Mouse (Mus musculus): Measurements from ENCODE around the gene Slc13a3. TPM values are rescaled to one million over a fixed set of nuclear protein-coding genes. Genes with fewer than 3 reads are reported as not detected.

The Slc13a3 gene
- 0.68 and 1.0 TPM in 2 replicates for polyA plus RNA-seq (2012; rRNA removed)

DNA sequence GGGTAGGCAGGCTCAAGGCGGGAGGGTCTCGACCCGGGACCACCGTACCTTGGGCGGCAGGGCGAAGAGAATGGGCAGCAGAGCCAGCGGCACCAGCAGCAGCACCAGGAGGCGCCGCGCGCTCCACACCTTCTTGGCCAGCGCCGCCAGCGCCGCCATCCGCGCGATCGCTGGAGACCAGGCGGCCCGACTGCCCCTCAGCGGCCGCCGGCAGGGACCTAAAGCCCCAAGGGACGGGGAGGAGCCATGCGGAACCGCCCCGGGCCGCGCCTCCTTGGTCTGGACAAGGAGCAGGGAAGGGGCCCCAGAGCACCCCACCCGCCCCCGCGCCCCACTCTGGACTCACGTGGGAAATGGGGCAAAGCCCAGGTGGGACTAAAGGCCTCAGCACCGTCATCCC lies at the start of gene Slc13a3:
Gene Slc13a3 (minus strand): TSS at position 228 of the 400 bp plus-strand sequence.

DNA sequence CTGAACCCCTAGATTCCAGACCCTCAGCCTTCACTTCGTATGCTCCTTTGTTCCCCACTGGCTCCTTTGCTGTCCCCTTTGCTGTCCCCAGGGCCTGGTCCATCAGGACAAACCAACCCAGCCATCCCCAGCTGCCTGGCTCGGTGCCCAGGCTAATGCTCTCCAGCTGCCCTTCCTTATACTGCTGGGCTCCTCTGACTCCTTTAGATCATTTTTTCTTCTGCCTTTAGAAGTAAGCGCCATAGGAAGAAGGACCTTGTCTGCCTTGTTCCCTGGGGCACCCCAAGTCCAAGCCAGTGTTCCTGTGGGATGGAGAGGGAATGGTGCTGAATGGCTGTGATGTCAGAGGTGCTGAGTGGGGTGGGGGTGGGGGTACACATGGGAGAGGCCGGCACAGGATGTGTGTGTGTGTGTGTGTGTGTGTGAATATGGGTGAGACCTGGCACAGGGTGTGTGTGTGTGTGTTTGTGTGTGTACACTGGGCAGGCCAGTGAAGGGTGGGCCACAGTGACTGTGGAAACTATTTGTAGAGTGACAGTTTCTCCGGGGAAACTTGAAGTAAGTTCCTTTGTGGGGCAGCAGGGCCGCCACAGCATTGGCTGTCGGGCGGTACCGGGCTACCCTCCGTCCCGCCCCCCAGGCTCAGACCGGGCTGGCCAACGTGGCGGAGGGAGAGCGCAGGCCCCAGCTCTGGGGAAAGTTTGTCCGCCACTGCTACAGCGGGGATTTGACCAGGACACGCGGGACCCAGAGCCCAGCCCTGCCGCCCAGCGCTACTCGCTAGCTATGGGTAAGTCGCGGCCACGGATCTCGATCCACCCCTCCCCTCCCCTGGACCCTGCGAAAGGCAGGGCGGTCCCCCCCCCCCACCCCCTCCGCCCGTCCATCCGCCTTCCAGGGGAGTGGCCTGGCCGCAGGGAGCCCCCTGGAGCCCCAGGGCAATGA lies 30.5 kb upstream of the Slc13a3 start, which contains the start of gene Slc2a10:
Gene Slc2a10 (plus strand): TSS at position 529 of the 945 bp plus-strand sequence.

GRCm38 (mm10) chr2:165492648-165493553 lies 19.9 kb upstream of the Slc13a3 start, which contains the start of gene Trp53rka:
Gene Trp53rka (minus strand): TSS chr2:165493324.

GRCm38 (mm10) chr2:165387844-165388495 lies 85.1 kb downstream of the Slc13a3 start, which contains the start of gene Zfp334:
Gene Zfp334 (minus strand): TSS chr2:165388259.

GRCm38 (mm10) chr2:165368496-165368895 lies 104.5 kb downstream of the Slc13a3 start, which contains the start of gene Zfp663:
Gene Zfp663 (minus strand): TSS chr2:165368729.

Other genes with a start within 250 kb of the Slc13a3 start
- gene Cdh22, start 238.4 kb downstream of the Slc13a3 start, polyA plus RNA-seq (2012; rRNA removed): 0.28 and 0.29 TPM in 2 replicates
- 47.3 and 58.3 TPM in 2 replicates for gene Slc35c2, start 185.4 kb downstream of the Slc13a3 start, polyA plus RNA-seq (2012; rRNA removed)
- 30.5 and 44.5 TPM in 2 replicates for gene Elmo2, start 146.8 kb downstream of the Slc13a3 start, polyA plus RNA-seq (2012; rRNA removed)
- not detected in 2 replicates for gene Zfp663, start 104.5 kb downstream of the Slc13a3 start, polyA plus RNA-seq (2012; rRNA removed)
- gene Zfp334, start 85.0 kb downstream of the Slc13a3 start, polyA plus RNA-seq (2012; rRNA removed): 0.96 and 1.2 TPM in 2 replicates
- gene Ocstamp, start 72.8 kb downstream of the Slc13a3 start, polyA plus RNA-seq (2012; rRNA removed): 0.55 and 0.68 TPM in 2 replicates
- gene Trp53rka, start 20.1 kb upstream of the Slc13a3 start, polyA plus RNA-seq (2012; rRNA removed): 19.5 and 24.3 TPM in 2 replicates
- gene Slc2a10, start 30.6 kb upstream of the Slc13a3 start, polyA plus RNA-seq (2012; rRNA removed): 19.7 and 20.4 TPM in 2 replicates
- gene Eya2, start 121.8 kb upstream of the Slc13a3 start, polyA plus RNA-seq (2012; rRNA removed): 2.5 and 3.7 TPM in 2 replicates

Data from colon, adult 2 months (tissue).